Mouse (Mus musculus) G1E (cell line): ENCODE data around the gene Catsperz. TPM values are rescaled to one million over a fixed set of nuclear protein-coding genes. Genes with fewer than 3 reads are reported as not detected.

ENCODE experiments used
- ATAC-seq: 2 replicates; pipeline ENCODE4 v1.8.0; 2016; ENCODE audit warnings: mild to moderate bottlenecking; ENCODE audit not compliant: insufficient number of reproducible peaks, poor library complexity, low FRiP score, severe bottlenecking; ENCODE audit errors: extremely low read depth
- DNase-seq: peaks from one replicate; pipeline ENCODE4 v3.0.0; 2012; ENCODE audit warnings: low spot score
- H3K27me3 ChIP-seq: 2 replicates; pipeline ENCODE4 v1.6.1; 2012; ENCODE audit warnings: mild to moderate bottlenecking, low read length, inconsistent platforms; ENCODE audit not compliant: insufficient read depth
- H3K36me3 ChIP-seq: replicated peaks from 2 replicates; pipeline ENCODE3; 2012; ENCODE audit warnings: mild to moderate bottlenecking, inconsistent platforms
- H3K4me1 ChIP-seq: 2 replicates; pipeline ENCODE4 v1.6.1; 2012; ENCODE audit warnings: low read depth, low read length, inconsistent platforms, mixed read lengths; ENCODE audit not compliant: insufficient read depth
- H3K4me3 ChIP-seq: 2 replicates; pipeline ENCODE4 v1.5.1; 2012; ENCODE audit warnings: low read depth, mild to moderate bottlenecking, inconsistent platforms, low read length, moderate library complexity, mixed read lengths
- H3K9me3 ChIP-seq: replicated peaks from 2 replicates; pipeline ENCODE4 v1.6.1; 2012; ENCODE audit warnings: inconsistent platforms
- CTCF ChIP-seq: IDR thresholded peaks from 2 replicates; pipeline ENCODE4 v1.5.1; 2012; ENCODE audit warnings: low read depth, low read length, inconsistent platforms, mixed read lengths
- GATA1 ChIP-seq: IDR thresholded peaks from 2 replicates; pipeline ENCODE4 v1.6.1; 2012; ENCODE audit warnings: borderline replicate concordance, low read length, inconsistent platforms, mixed read lengths
- GATA2 ChIP-seq: IDR thresholded peaks from 2 replicates; pipeline ENCODE4 v1.6.1; 2012; ENCODE audit warnings: low read depth, low read length, inconsistent platforms, borderline replicate concordance
- POLR2AphosphoS5 ChIP-seq: IDR thresholded peaks from 2 replicates; pipeline ENCODE4 v1.6.1; 2012; ENCODE audit warnings: low read depth, low read length, inconsistent platforms; ENCODE audit not compliant: insufficient replicate concordance
- TAL1 ChIP-seq: conservative IDR thresholded peaks from 2 replicates; pipeline ENCODE4 v1.6.1; 2012; ENCODE audit warnings: low read depth, low read length, inconsistent platforms, mixed read lengths
- polyA plus RNA-seq: library from polyadenylated mRNA; stranded (reverse); fragments of >175 nt; gene quantifications from 2 replicates; pipeline ENCODE4 v1.2.3, GENCODE M21; 2012
- total RNA-seq, 2 experiments: library from RNA; stranded (forward) in 1 of 2; stranded (reverse) in 1 of 2; fragments of 200-1000 nt in 1 of 2; fragments of >200 nt in 1 of 2; fragmentation: Nextera tagmentation in 1 of 2; gene quantifications; 2 replicates each; pipeline ENCODE4 v1.2.3; 2014 to 2017

Gene Catsperz
- total RNA-seq (2014; fragmentation: Nextera tagmentation) (not detected in 2 replicates), total RNA-seq (2017) (0.11 TPM in 1 of 2 replicates, not detected in the other), polyA plus RNA-seq (not detected in 2 replicates)

- H3K9me3 ChIP-seq: no peaks in the 10 kb centered on the region
- peaks cover 40% of the 10 kb centered on the region for H3K27me3 ChIP-seq
- peak within 1 kb of the TSS; percentile 2; the same call in 1 of the 2 replicates for H3K4me3 ChIP-seq
- H3K36me3 ChIP-seq: peaks cover 3% of the 10 kb centered on the region
- peaks cover 34% of the 10 kb centered on the region for H3K4me1 ChIP-seq
- ATAC-seq: no peak
- no peak for DNase-seq
- TF ChIP-seq TAL1: no peak
- no peak for TF ChIP-seq GATA1
- TF ChIP-seq POLR2AphosphoS5: no peak
- TF ChIP-seq GATA2: no peak
- no peak for TF ChIP-seq CTCF
Observed at GRCm38 (mm10) chr19:6925307-6925573, at the start of gene Catsperz. TSS of gene Catsperz (minus strand) at chr19:6925380.

- Histone ChIP-seq H3K4me1 (peaks cover 86% of the 10 kb centered on the region), H3K36me3 (peaks cover 37% of the 10 kb centered on the region), H3K9me3 (no peaks in the 10 kb centered on the region), H3K4me3 (peak within 1 kb of the TSS; percentile 80), H3K27me3 (no peaks in the 10 kb centered on the region)
- ATAC-seq: peak; percentile 36; the same call in 1 of the 2 replicates
- DNase-seq: peak; percentile 78
- TF ChIP-seq CTCF: no peak
- TF ChIP-seq GATA1: no peak
- no peak for TF ChIP-seq POLR2AphosphoS5
- no peak for TF ChIP-seq TAL1
- no peak for TF ChIP-seq GATA2
Observed at GRCm38 (mm10) chr19:6974211-6975205, 49.3 kb upstream of the Catsperz start, which contains the start of gene Ppp1r14b. TSS of gene Ppp1r14b (plus strand) at chr19:6974968.

DNA sequence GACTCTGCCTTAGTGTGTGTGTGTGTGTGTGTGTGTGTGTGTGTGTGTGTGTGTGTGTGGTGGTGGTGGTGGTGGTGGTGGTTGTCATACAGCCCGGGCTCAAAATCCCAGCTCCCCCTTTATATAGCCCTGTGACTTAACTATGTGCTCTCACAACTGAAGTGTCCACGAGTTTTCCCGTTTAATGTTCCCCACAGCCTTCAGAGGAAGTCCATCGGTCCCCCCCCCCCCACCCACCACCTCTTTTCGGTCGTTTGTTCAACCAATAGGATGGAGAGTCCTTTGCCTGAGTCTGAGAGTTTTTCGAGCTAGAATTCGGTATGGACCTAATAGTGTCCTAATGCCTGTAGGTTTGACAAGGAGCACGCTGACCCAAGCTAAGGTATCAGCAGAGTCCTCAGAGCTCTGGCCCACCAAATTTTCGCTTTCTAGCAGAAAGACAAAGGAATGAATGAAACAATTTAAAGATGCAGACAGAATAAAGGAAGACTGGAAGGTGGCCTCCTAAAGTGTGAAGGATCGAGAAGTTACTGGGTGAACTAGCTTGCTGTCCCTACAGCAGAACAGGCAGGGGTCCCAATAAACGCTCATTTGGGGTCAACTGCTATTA lies 48.5 kb upstream of the Catsperz start:
- Histone ChIP-seq H3K9me3 (no peaks in the 10 kb centered on the region), H3K36me3 (peaks cover 32% of the 10 kb centered on the region), H3K4me1 (peaks cover 87% of the 10 kb centered on the region), H3K4me3 (peak overlapping the region; percentile 80), H3K27me3 (no peaks in the 10 kb centered on the region)
- ATAC-seq (no peak), DNase-seq (no peak)
- TF ChIP-seq TAL1 (no peak), CTCF (no peak), POLR2AphosphoS5 (no peak), GATA2 (no peak), GATA1 (no peak)

GRCm38 (mm10) chr19:6972247-6972917 lies 47.2 kb upstream of the Catsperz start:
- Histone ChIP-seq H3K27me3 (no peaks in the 10 kb centered on the region), H3K36me3 (peaks cover 18% of the 10 kb centered on the region), H3K9me3 (no peaks in the 10 kb centered on the region), H3K4me1 (peaks cover 87% of the 10 kb centered on the region), H3K4me3 (no peak overlapping the region)
- ATAC-seq: no peak
- no peak for TF ChIP-seq GATA1
- TF ChIP-seq TAL1: no peak
- no peak for TF ChIP-seq GATA2
- no peak for TF ChIP-seq CTCF
- DNase-seq: no peak

DNA sequence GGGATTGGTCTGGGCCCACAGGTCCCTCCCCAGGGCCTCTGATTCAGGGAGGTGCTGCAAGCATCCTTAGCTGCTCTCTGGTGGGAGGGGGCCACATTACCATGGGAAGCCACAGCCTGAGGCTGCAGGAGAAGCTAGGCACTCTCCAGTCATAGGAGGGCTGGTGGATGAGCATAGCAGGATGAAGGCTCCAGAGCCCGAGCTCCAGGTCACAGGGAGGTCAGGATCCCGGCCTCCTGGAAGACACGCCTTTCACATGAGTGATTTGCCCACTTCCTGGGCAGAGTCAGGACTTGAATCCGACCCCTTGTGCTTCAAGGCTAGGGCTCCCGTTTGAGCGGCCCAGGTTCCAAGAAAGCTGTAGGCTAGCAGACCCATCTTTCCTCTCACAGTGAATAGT lies 46.5 kb upstream of the Catsperz start:
- peaks cover 86% of the 10 kb centered on the region for H3K4me1 ChIP-seq

More for the DNA sequence above, 46.5 kb upstream of the Catsperz start:
- DNase-seq (no peak), ATAC-seq (no peak)
- Histone ChIP-seq H3K9me3 (no peaks in the 10 kb centered on the region), H3K4me3 (no peak overlapping the region), H3K36me3 (peaks cover 16% of the 10 kb centered on the region), H3K27me3 (no peaks in the 10 kb centered on the region)
- no peak for TF ChIP-seq GATA2
- TF ChIP-seq TAL1: no peak
- TF ChIP-seq POLR2AphosphoS5: no peak
- TF ChIP-seq GATA1: no peak
- no peak for TF ChIP-seq CTCF
